Mouse (Mus musculus): Measurements from ENCODE around the gene Zbtb3. TPM values are rescaled to one million over a fixed set of nuclear protein-coding genes. Genes with fewer than 3 reads are reported as not detected.

The Zbtb3 gene
- not detected for polyA plus RNA-seq (2014; fragmentation: Illumina TruSeq; extraction: RNeasy Lipid Tissue Mini Kit (QIAGEN cat#74804); ENCODE audit: low replicate concordance)

GRCm38 (mm10) chr19:8802130-8802821, at the start of gene Zbtb3:
Zbtb3 (plus strand) TSS chr19:8802555.

GRCm38 (mm10) chr19:8756635-8757387, 45.5 kb upstream of the Zbtb3 start, which contains the start of gene Nxf1:
Nxf1 (plus strand) TSS chr19:8757073.

GRCm38 (mm10) chr19:8770567-8771270, 31.6 kb upstream of the Zbtb3 start, which contains the start of gene Tmem223:
Tmem223 (plus strand) TSS chr19:8770996.

GRCm38 (mm10) chr19:8774086-8774835, 28.1 kb upstream of the Zbtb3 start, which contains the start of gene Tmem179b:
Tmem179b (minus strand) TSS chr19:8774467.

GRCm38 (mm10) chr19:8786008-8786781, 16.2 kb upstream of the Zbtb3 start, which contains the start of gene Taf6l:
Taf6l (minus strand) TSS chr19:8786417.

GRCm38 (mm10) chr19:8798264-8798946, 4.0 kb upstream of the Zbtb3 start, which contains the start of gene Polr2g:
Polr2g (minus strand) TSS chr19:8798577.

GRCm38 (mm10) chr19:8818801-8819595, 16.6 kb downstream of the Zbtb3 start, which contains the start of gene Ttc9c:
Ttc9c (minus strand) TSS chr19:8819333.

GRCm38 (mm10) chr19:8819596-8820423, 17.5 kb downstream of the Zbtb3 start, which contains the start of gene Hnrnpul2:
Hnrnpul2 (plus strand) TSS chr19:8820010.

GRCm38 (mm10) chr19:8829660-8830059, 27.3 kb downstream of the Zbtb3 start, which contains the start of gene AC129217.1:
AC129217.1 (plus strand) TSS chr19:8829773.

GRCm38 (mm10) chr19:8837251-8837791, 35.0 kb downstream of the Zbtb3 start, which contains the start of gene Bscl2:
Bscl2 (plus strand) TSS chr19:8837467.

GRCm38 (mm10) chr19:8839103-8839907, 37.0 kb downstream of the Zbtb3 start, which contains the start of gene Gng3:
Gng3 (minus strand) TSS chr19:8839194.

GRCm38 (mm10) chr19:8850402-8850901, 48.1 kb downstream of the Zbtb3 start, which contains the start of gene Lrrn4cl:
Lrrn4cl (plus strand) TSS chr19:8850768.

Other genes with a start within 250 kb of the Zbtb3 start
- gene Slc22a8, start 211.3 kb upstream of the Zbtb3 start, polyA plus RNA-seq (2014; fragmentation: Illumina TruSeq; extraction: RNeasy Lipid Tissue Mini Kit (QIAGEN cat#74804); ENCODE audit: low replicate concordance) = not detected
- not detected for gene Slc22a6, start 184.5 kb upstream of the Zbtb3 start, polyA plus RNA-seq (2014; fragmentation: Illumina TruSeq; extraction: RNeasy Lipid Tissue Mini Kit (QIAGEN cat#74804); ENCODE audit: low replicate concordance)
- gene Chrm1, start 138.8 kb upstream of the Zbtb3 start, polyA plus RNA-seq (2014; fragmentation: Illumina TruSeq; extraction: RNeasy Lipid Tissue Mini Kit (QIAGEN cat#74804); ENCODE audit: low replicate concordance) = 0.15 TPM
- 206 TPM for gene Slc3a2, start 79.2 kb upstream of the Zbtb3 start, polyA plus RNA-seq (2014; fragmentation: Illumina TruSeq; extraction: RNeasy Lipid Tissue Mini Kit (QIAGEN cat#74804); ENCODE audit: low replicate concordance)
- 3.9 TPM for gene Wdr74, start 66.7 kb upstream of the Zbtb3 start, polyA plus RNA-seq (2014; fragmentation: Illumina TruSeq; extraction: RNeasy Lipid Tissue Mini Kit (QIAGEN cat#74804); ENCODE audit: low replicate concordance)
- not detected for gene 1700092M07Rik, start 61.8 kb upstream of the Zbtb3 start, polyA plus RNA-seq (2014; fragmentation: Illumina TruSeq; extraction: RNeasy Lipid Tissue Mini Kit (QIAGEN cat#74804); ENCODE audit: low replicate concordance)
- 85.9 TPM for gene Stx5a, start 61.1 kb upstream of the Zbtb3 start, polyA plus RNA-seq (2014; fragmentation: Illumina TruSeq; extraction: RNeasy Lipid Tissue Mini Kit (QIAGEN cat#74804); ENCODE audit: low replicate concordance)
- 75.6 TPM for gene Nxf1, start 45.5 kb upstream of the Zbtb3 start, polyA plus RNA-seq (2014; fragmentation: Illumina TruSeq; extraction: RNeasy Lipid Tissue Mini Kit (QIAGEN cat#74804); ENCODE audit: low replicate concordance)
- gene Tmem223, start 31.6 kb upstream of the Zbtb3 start, polyA plus RNA-seq (2014; fragmentation: Illumina TruSeq; extraction: RNeasy Lipid Tissue Mini Kit (QIAGEN cat#74804); ENCODE audit: low replicate concordance) = 15.3 TPM
- gene Tmem179b, start 28.1 kb upstream of the Zbtb3 start, polyA plus RNA-seq (2014; fragmentation: Illumina TruSeq; extraction: RNeasy Lipid Tissue Mini Kit (QIAGEN cat#74804); ENCODE audit: low replicate concordance) = 32.6 TPM
- gene Taf6l, start 16.1 kb upstream of the Zbtb3 start, polyA plus RNA-seq (2014; fragmentation: Illumina TruSeq; extraction: RNeasy Lipid Tissue Mini Kit (QIAGEN cat#74804); ENCODE audit: low replicate concordance) = not detected
- gene Polr2g, start 4.0 kb upstream of the Zbtb3 start, polyA plus RNA-seq (2014; fragmentation: Illumina TruSeq; extraction: RNeasy Lipid Tissue Mini Kit (QIAGEN cat#74804); ENCODE audit: low replicate concordance) = 32.5 TPM
- gene Ttc9c, start 16.8 kb downstream of the Zbtb3 start, polyA plus RNA-seq (2014; fragmentation: Illumina TruSeq; extraction: RNeasy Lipid Tissue Mini Kit (QIAGEN cat#74804); ENCODE audit: low replicate concordance) = 99.3 TPM
- 130 TPM for gene Hnrnpul2, start 17.5 kb downstream of the Zbtb3 start, polyA plus RNA-seq (2014; fragmentation: Illumina TruSeq; extraction: RNeasy Lipid Tissue Mini Kit (QIAGEN cat#74804); ENCODE audit: low replicate concordance)
- 1.2 TPM for gene AC129217.1, start 27.2 kb downstream of the Zbtb3 start, polyA plus RNA-seq (2014; fragmentation: Illumina TruSeq; extraction: RNeasy Lipid Tissue Mini Kit (QIAGEN cat#74804); ENCODE audit: low replicate concordance)
- gene Bscl2, start 34.9 kb downstream of the Zbtb3 start, polyA plus RNA-seq (2014; fragmentation: Illumina TruSeq; extraction: RNeasy Lipid Tissue Mini Kit (QIAGEN cat#74804); ENCODE audit: low replicate concordance) = 5.8 TPM
- gene Gng3, start 36.6 kb downstream of the Zbtb3 start, polyA plus RNA-seq (2014; fragmentation: Illumina TruSeq; extraction: RNeasy Lipid Tissue Mini Kit (QIAGEN cat#74804); ENCODE audit: low replicate concordance) = not detected
- 0.82 TPM for gene Lrrn4cl, start 48.2 kb downstream of the Zbtb3 start, polyA plus RNA-seq (2014; fragmentation: Illumina TruSeq; extraction: RNeasy Lipid Tissue Mini Kit (QIAGEN cat#74804); ENCODE audit: low replicate concordance)
- 7.1 TPM for gene Ubxn1, start 68.9 kb downstream of the Zbtb3 start, polyA plus RNA-seq (2014; fragmentation: Illumina TruSeq; extraction: RNeasy Lipid Tissue Mini Kit (QIAGEN cat#74804); ENCODE audit: low replicate concordance)
- gene Uqcc3, start 78.4 kb downstream of the Zbtb3 start, polyA plus RNA-seq (2014; fragmentation: Illumina TruSeq; extraction: RNeasy Lipid Tissue Mini Kit (QIAGEN cat#74804); ENCODE audit: low replicate concordance) = 1.8 TPM
- gene Lbhd1, start 81.2 kb downstream of the Zbtb3 start, polyA plus RNA-seq (2014; fragmentation: Illumina TruSeq; extraction: RNeasy Lipid Tissue Mini Kit (QIAGEN cat#74804); ENCODE audit: low replicate concordance) = 49.2 TPM
- not detected for gene Gm49403, start 81.4 kb downstream of the Zbtb3 start, polyA plus RNA-seq (2014; fragmentation: Illumina TruSeq; extraction: RNeasy Lipid Tissue Mini Kit (QIAGEN cat#74804); ENCODE audit: low replicate concordance)
- 12.1 TPM for gene 1810009A15Rik, start 86.3 kb downstream of the Zbtb3 start, polyA plus RNA-seq (2014; fragmentation: Illumina TruSeq; extraction: RNeasy Lipid Tissue Mini Kit (QIAGEN cat#74804); ENCODE audit: low replicate concordance)
- not detected for gene Gm49416, start 86.4 kb downstream of the Zbtb3 start, polyA plus RNA-seq (2014; fragmentation: Illumina TruSeq; extraction: RNeasy Lipid Tissue Mini Kit (QIAGEN cat#74804); ENCODE audit: low replicate concordance)
- gene Ints5, start 90.5 kb downstream of the Zbtb3 start, polyA plus RNA-seq (2014; fragmentation: Illumina TruSeq; extraction: RNeasy Lipid Tissue Mini Kit (QIAGEN cat#74804); ENCODE audit: low replicate concordance) = 0.52 TPM
- 74.1 TPM for gene Ganab, start 95.5 kb downstream of the Zbtb3 start, polyA plus RNA-seq (2014; fragmentation: Illumina TruSeq; extraction: RNeasy Lipid Tissue Mini Kit (QIAGEN cat#74804); ENCODE audit: low replicate concordance)
- 18.6 TPM for gene B3gat3, start 117.8 kb downstream of the Zbtb3 start, polyA plus RNA-seq (2014; fragmentation: Illumina TruSeq; extraction: RNeasy Lipid Tissue Mini Kit (QIAGEN cat#74804); ENCODE audit: low replicate concordance)
- gene Rom1, start 126.8 kb downstream of the Zbtb3 start, polyA plus RNA-seq (2014; fragmentation: Illumina TruSeq; extraction: RNeasy Lipid Tissue Mini Kit (QIAGEN cat#74804); ENCODE audit: low replicate concordance) = not detected
- gene Eml3, start 127.0 kb downstream of the Zbtb3 start, polyA plus RNA-seq (2014; fragmentation: Illumina TruSeq; extraction: RNeasy Lipid Tissue Mini Kit (QIAGEN cat#74804); ENCODE audit: low replicate concordance) = 1.5 TPM
- 44.1 TPM for gene Mta2, start 139.3 kb downstream of the Zbtb3 start, polyA plus RNA-seq (2014; fragmentation: Illumina TruSeq; extraction: RNeasy Lipid Tissue Mini Kit (QIAGEN cat#74804); ENCODE audit: low replicate concordance)
- gene Tut1, start 151.3 kb downstream of the Zbtb3 start, polyA plus RNA-seq (2014; fragmentation: Illumina TruSeq; extraction: RNeasy Lipid Tissue Mini Kit (QIAGEN cat#74804); ENCODE audit: low replicate concordance) = 2.6 TPM
- 38.7 TPM for gene Eef1g, start 164.5 kb downstream of the Zbtb3 start, polyA plus RNA-seq (2014; fragmentation: Illumina TruSeq; extraction: RNeasy Lipid Tissue Mini Kit (QIAGEN cat#74804); ENCODE audit: low replicate concordance)
- gene Ahnak, start 186.7 kb downstream of the Zbtb3 start, polyA plus RNA-seq (2014; fragmentation: Illumina TruSeq; extraction: RNeasy Lipid Tissue Mini Kit (QIAGEN cat#74804); ENCODE audit: low replicate concordance) = 33.7 TPM